Mouse (Mus musculus) monocyte, adult 2 months (primary cell): ENCODE data around the gene Btf3.

Experiments
- DNase-seq, 2 experiments: peaks; one replicate each; pipeline ENCODE4 v3.0.0; 2022; ENCODE audit warnings: low spot score in 2 of 2, low read depth in 1 of 2

The Btf3 gene

GRCm38 (mm10) chr13:98277501-98277900 lies 39.3 kb downstream of the Btf3 start:
- no peak for DNase-seq

- no peak for DNase-seq
Observed at GRCm38 (mm10) chr13:98276253-98276652, 40.6 kb downstream of the Btf3 start.

DNA sequence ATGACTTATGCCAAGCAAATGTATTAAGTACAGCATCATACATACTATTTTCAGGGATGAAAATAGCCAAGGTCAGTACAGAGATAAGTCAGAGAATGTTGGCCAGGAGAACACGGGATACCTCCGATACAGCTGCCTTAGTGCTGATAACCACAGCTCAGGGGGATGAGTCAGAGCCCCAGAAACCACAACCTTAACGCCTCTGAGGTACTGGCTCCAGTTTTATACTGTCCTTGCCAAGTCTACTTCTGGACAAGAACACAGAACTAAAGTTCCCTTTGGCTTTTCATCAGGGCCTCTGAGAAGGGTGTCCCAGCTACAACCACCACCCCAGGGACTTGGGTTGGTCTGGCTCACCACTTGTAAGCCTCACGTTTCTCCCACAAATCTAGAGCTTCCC lies 41.2 kb downstream of the Btf3 start:
- DNase-seq, result no peak

- no peak for DNase-seq
Observed at GRCm38 (mm10) chr13:98274023-98274422, 42.8 kb downstream of the Btf3 start.

GRCm38 (mm10) chr13:98264111-98264510 lies 52.7 kb downstream of the Btf3 start:
- no peak for DNase-seq

DNA sequence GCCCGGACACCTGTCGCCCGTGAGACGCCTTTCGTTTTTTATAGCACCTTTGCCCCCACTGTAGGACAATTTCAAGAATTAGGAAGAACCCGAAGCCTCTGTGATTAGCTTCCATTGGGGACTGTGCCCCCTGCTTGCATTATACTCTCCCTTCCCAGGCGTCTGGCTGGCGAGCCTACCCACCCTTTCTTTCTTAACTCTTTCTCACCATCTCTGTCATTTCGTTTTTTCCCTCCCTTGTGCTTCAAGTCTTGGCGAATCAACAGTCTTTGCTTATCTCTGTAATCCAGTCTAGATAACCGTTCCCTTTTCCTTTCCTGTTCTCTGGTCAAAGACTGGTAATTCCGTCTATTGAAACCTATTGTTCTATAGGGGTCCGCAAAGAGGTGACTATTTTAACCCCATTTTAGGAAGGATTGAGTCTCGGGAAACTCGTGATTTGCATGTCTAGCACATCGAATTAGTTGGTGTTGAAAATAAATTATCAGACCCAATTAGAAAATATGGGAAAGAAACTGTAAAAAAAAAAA lies 53.3 kb downstream of the Btf3 start:
- no peak for DNase-seq

DNA sequence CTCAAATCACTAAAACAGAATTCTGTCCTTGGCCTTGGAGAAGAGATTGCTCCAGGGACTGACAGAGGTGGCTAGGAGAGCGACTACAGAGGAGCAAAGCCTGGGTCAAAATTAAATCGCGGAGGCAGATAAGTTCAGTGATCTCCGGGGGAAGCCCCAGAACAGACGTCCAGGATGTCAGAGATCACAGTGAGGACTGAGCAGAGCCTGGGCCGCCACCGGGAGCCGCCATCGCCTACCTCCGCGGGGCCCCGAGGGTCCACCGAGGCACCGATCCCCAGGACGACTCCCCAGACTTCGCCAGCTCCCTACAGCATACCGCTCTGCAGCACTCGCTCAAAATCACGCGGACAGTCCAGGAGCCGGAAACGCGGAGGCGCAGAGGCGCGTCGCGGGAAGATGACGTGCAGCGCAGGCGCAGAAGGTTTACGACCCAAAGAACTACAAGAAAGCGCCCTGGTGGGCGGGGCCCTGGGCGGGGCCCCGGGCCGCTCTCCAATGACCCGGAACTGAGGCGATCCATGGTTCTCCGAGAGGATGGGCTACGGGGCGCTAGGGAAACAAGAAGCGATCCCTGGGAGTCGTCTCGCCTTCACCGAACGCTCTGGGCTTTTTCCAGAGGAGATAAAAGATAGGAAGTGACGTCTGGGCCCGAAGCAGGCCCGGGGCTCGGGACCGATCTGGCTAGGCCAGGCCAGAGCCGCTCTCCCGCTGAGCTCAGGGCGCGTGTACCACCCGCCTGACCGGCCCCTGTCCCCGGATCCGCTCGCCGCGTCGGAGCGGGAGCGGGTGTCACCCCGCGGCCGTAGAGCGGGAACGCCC lies 54.0 kb downstream of the Btf3 start, which contains the start of the genes Utp15 and Ankra2:
Gene Utp15 (minus strand): TSS at position 406 of the 822 bp plus-strand sequence.
Gene Ankra2 (plus strand): TSS at position 439 of the 822 bp plus-strand sequence.
- DNase-seq, result peak; percentile 95 to 98
